Mouse (Mus musculus) R1 (cell line): Measurements from ENCODE around the gene Shpk.

Experiments used
- DNase-seq: peaks from one replicate; pipeline ENCODE4 v3.0.0-alpha.2; 2018; ENCODE audit warnings: low read depth, low spot score

Gene Shpk

DNA sequence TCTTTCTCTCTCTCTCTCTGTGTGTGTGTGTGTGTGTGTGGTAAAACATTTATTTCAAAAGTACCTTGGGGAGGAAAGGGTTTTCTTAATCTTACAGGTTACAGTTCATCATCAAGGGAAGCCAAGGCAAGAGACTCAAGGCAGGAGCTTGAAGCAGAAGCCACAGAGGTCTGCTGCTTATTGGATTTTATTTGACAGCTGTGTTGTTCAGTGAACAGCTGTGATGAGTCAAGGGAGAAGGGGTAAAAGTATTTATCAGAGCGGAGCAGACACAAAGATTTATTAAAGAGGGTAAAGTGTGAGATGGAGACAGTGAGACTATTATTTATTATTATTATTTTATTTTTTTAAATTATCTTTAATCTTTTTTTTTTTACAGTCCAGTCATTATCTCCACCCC is 62.1 kb downstream of the Shpk start:
- no peak for DNase-seq

DNA sequence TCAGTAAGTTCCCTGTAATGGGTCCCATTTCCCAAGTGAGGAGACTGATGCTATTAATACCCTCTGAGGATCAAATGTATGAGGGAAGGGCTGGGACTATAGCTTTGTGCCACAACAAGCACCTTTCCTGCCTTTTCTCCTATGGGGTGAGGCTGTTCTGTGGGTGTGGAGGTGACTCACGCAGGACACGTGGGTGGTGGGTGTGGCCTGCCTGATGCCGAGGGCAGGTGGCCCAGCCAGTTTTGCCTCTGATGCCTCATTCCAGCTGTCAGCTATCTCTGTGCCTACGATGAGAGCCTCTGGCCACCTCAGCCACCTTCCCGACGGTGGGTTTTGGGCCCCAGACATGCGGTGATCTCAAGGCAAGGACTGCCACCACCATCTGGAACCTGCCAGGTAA is 68.0 kb downstream of the Shpk start, which contains the start of gene Trpv3:
Gene Trpv3, plus strand, starts transcription at position 122 of the 400 bp plus-strand sequence.
- DNase-seq, result no peak
